Mouse (Mus musculus) heart, adult 2 months (tissue): Measurements from ENCODE around the gene Gm2431. TPM values are rescaled to one million over a fixed set of nuclear protein-coding genes. Genes with fewer than 3 reads are reported as not detected.

Source experiments
- DNase-seq, 2 experiments: peaks; one replicate each; pipeline ENCODE4 v3.0.0; 2021
- H3K27ac ChIP-seq: fragments of 200-600 bp; 2 replicates; pipeline ENCODE4 v1.8.1; 2022
- H3K27me3 ChIP-seq: fragments of 200-500 bp; 2 replicates; pipeline ENCODE4 v1.6.1; 2012; ENCODE audit warnings: mild to moderate bottlenecking, low read length, inconsistent platforms, mixed read lengths; ENCODE audit not compliant: control insufficient read depth, insufficient read depth
- H3K36me3 ChIP-seq: fragments of 200-500 bp; 2 replicates; pipeline ENCODE4 v1.6.1; 2012; ENCODE audit warnings: low read length, inconsistent platforms; ENCODE audit not compliant: control insufficient read depth, insufficient read depth
- H3K4me1 ChIP-seq: fragments of 200-500 bp; 2 replicates; pipeline ENCODE4 v1.6.1; 2011; ENCODE audit warnings: low read length; ENCODE audit not compliant: control insufficient read depth, insufficient read depth
- H3K4me3 ChIP-seq: fragments of 200-600 bp; 2 replicates; pipeline ENCODE4 v1.8.1; 2022
- H3K79me2 ChIP-seq: fragments of 200-500 bp; replicated peaks from 2 replicates; pipeline ENCODE4 v1.6.1; 2012; ENCODE audit warnings: mild to moderate bottlenecking, inconsistent platforms, low read length, moderate library complexity, mixed read lengths; ENCODE audit not compliant: control insufficient read depth, insufficient read depth
- H3K9ac ChIP-seq: fragments of 200-500 bp; 2 replicates; pipeline ENCODE4 v1.6.1; 2012; ENCODE audit warnings: low read depth, mild to moderate bottlenecking, control low read depth, inconsistent platforms, low read length, mixed read lengths
- POLR2A ChIP-seq: fragments of 200-500 bp; IDR thresholded peaks from 2 replicates; pipeline ENCODE4 v1.6.1; 2011; ENCODE audit warnings: mild to moderate bottlenecking, low read depth, low read length, control low read depth; ENCODE audit not compliant: insufficient read depth
- WGBS: fragments of 180-500 bp; shearing (Covaris S2); methylation state at CpG from one replicate; pipeline ENCODE4 v1.1.7; 2018; 5-methylcytosine and 5-hydroxymethylcytosine counted together
- intact Hi-C: fragments of 180-260 bp; cut with DNase I; formaldehyde crosslinking; loops from one replicate; pipeline ENCODE4 v1.15.1; 2025
- polyA plus RNA-seq: library from polyadenylated mRNA; depleted of rRNA; stranded (reverse); fragments of >200 nt; gene quantifications from 2 replicates; pipeline ENCODE4 v1.2.3, GENCODE M21; 2012; rRNA removed
- total RNA-seq, 2 experiments: library from RNA; stranded (reverse); gene quantifications; 2 replicates each; pipeline ENCODE4 v1.2.3; 2021

Gene Gm2431
- total and polyA plus RNA-seq, 3 experiments: not detected

DNA sequence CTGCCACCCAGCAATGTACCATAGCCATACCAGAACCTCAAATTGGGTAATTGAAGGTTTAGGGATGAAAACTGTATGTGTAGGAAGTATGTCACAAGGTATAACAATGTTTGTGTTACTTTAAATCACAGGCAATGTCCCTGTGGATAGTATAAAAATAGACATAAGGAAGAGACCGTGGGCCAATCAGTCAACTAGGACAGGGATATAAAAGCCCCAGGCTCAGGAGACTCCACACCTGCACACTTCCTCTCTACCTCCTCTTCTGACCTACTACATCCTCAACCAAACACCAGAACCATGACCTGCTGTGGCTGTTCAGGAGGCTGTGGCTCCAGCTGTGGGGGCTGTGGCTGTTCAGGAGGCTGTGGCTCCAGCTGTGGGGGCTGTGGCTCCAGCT is 46.6 kb downstream of the Gm2431 start, which contains the start of gene Gm7579:
Gene Gm7579, plus strand, starts transcription at position 301 of the 400 bp plus-strand sequence.
- Histone ChIP-seq H3K79me2 (no peaks in the 10 kb centered on the region), H3K9ac (no peak within 1 kb of the TSS), H3K27me3 (no peaks in the 10 kb centered on the region), H3K27ac (no peak within 1 kb of the TSS), H3K4me3 (no peak within 1 kb of the TSS), H3K36me3 (no peaks in the 10 kb centered on the region), H3K4me1 (no peaks in the 10 kb centered on the region)
- TF ChIP-seq POLR2A: no peak
- no peak for DNase-seq
- WGBS: 38% methylated on average over 1 of the region's 1 CpGs
- intact Hi-C loops: no loop called here

Other genes starting within 250 kb of the Gm2431 start
- 10 to 100 TPM; 41.9 to 44.5 TPM for gene Mob2, start 197.3 kb downstream of the Gm2431 start, total RNA-seq
- gene Mob2, start 197.3 kb downstream of the Gm2431 start, polyA plus RNA-seq: 44.8 and 58.9 TPM in 2 replicates
- gene Dusp8, start 162.5 kb downstream of the Gm2431 start, total RNA-seq: 10 to 100 TPM; 37.4 to 43.2 TPM
- 31.4 and 38.4 TPM in 2 replicates for gene Dusp8, start 162.5 kb downstream of the Gm2431 start, polyA plus RNA-seq
- gene Gm45618, start 137.6 kb downstream of the Gm2431 start, total RNA-seq: not detected
- gene Gm45618, start 137.6 kb downstream of the Gm2431 start, polyA plus RNA-seq: not detected in 2 replicates
- gene Gm39115, start 122.3 kb downstream of the Gm2431 start, total RNA-seq: not detected
- gene Gm39115, start 122.3 kb downstream of the Gm2431 start, polyA plus RNA-seq: not detected in 2 replicates
- gene Gm45337, start 113.7 kb downstream of the Gm2431 start, total RNA-seq: not detected
- gene Gm45337, start 113.7 kb downstream of the Gm2431 start, polyA plus RNA-seq: not detected in 2 replicates
- not detected for gene Gm29735, start 101.2 kb downstream of the Gm2431 start, total RNA-seq
- not detected in 2 replicates for gene Gm29735, start 101.2 kb downstream of the Gm2431 start, polyA plus RNA-seq
- not detected for gene Gm4553, start 92.6 kb downstream of the Gm2431 start, total RNA-seq
- gene Gm4553, start 92.6 kb downstream of the Gm2431 start, polyA plus RNA-seq: not detected in 2 replicates
- not detected for gene Krtap5-2, start 82.3 kb downstream of the Gm2431 start, total RNA-seq
- gene Krtap5-2, start 82.3 kb downstream of the Gm2431 start, polyA plus RNA-seq: not detected in 2 replicates
- not detected for gene Gm10153, start 68.0 kb downstream of the Gm2431 start, total RNA-seq
- not detected in 2 replicates for gene Gm10153, start 68.0 kb downstream of the Gm2431 start, polyA plus RNA-seq
- gene Krtap5-3, start 57.0 kb downstream of the Gm2431 start, total RNA-seq: not detected
- gene Krtap5-3, start 57.0 kb downstream of the Gm2431 start, polyA plus RNA-seq: not detected in 2 replicates
- not detected for gene Gm7579, start 46.5 kb downstream of the Gm2431 start, total RNA-seq
- not detected in 2 replicates for gene Gm7579, start 46.5 kb downstream of the Gm2431 start, polyA plus RNA-seq
- not detected for gene Krtap5-5, start 28.4 kb downstream of the Gm2431 start, total RNA-seq
- not detected in 2 replicates for gene Krtap5-5, start 28.4 kb downstream of the Gm2431 start, polyA plus RNA-seq
- gene Gm40460, start 17.3 kb downstream of the Gm2431 start, total RNA-seq: not detected
- not detected in 2 replicates for gene Gm40460, start 17.3 kb downstream of the Gm2431 start, polyA plus RNA-seq
- not detected for gene Gm4559, start 16.0 kb upstream of the Gm2431 start, total RNA-seq
- not detected in 2 replicates for gene Gm4559, start 16.0 kb upstream of the Gm2431 start, polyA plus RNA-seq
- gene Krtap5-1, start 38.8 kb upstream of the Gm2431 start, total RNA-seq: not detected
- not detected in 2 replicates for gene Krtap5-1, start 38.8 kb upstream of the Gm2431 start, polyA plus RNA-seq
- gene Krtap5-4, start 45.2 kb upstream of the Gm2431 start, total RNA-seq: not detected
- gene Krtap5-4, start 45.2 kb upstream of the Gm2431 start, polyA plus RNA-seq: not detected in 2 replicates
- 1 to 10 TPM; 2.2 to 3.6 TPM for gene Ifitm10, start 115.4 kb upstream of the Gm2431 start, total RNA-seq
- 4.9 and 6.4 TPM in 2 replicates for gene Ifitm10, start 115.4 kb upstream of the Gm2431 start, polyA plus RNA-seq
- gene Gm49369, start 124.3 kb upstream of the Gm2431 start, total RNA-seq: 1 to 10 TPM; 3.5 to 4.9 TPM
- 0.23 TPM in 1 of 2 replicates, not detected in the other for gene Gm49369, start 124.3 kb upstream of the Gm2431 start, polyA plus RNA-seq
- gene Ctsd, start 129.7 kb upstream of the Gm2431 start, total RNA-seq: 100 to 1,000 TPM; 883 to 991 TPM
- gene Ctsd, start 129.7 kb upstream of the Gm2431 start, polyA plus RNA-seq: 1,120 and 1,462 TPM in 2 replicates
- gene Syt8, start 176.5 kb upstream of the Gm2431 start, total RNA-seq: not detected
- gene Syt8, start 176.5 kb upstream of the Gm2431 start, polyA plus RNA-seq: not detected in 2 replicates
- 1 to 10 TPM; 2.7 to 3.0 TPM for gene Tnni2, start 183.5 kb upstream of the Gm2431 start, total RNA-seq
- 5.9 and 7.5 TPM in 2 replicates for gene Tnni2, start 183.5 kb upstream of the Gm2431 start, polyA plus RNA-seq
- gene Lsp1, start 202.5 kb upstream of the Gm2431 start, total RNA-seq: 10 to 100 TPM; 28.4 to 35.0 TPM
- gene Lsp1, start 202.5 kb upstream of the Gm2431 start, polyA plus RNA-seq: 96.6 and 107 TPM in 2 replicates
- gene Tnnt3, start 240.5 kb upstream of the Gm2431 start, total RNA-seq: 1 to 10 TPM; 1.1 to 1.3 TPM
- gene Tnnt3, start 240.5 kb upstream of the Gm2431 start, polyA plus RNA-seq: 1.8 TPM in 1 of 2 replicates, not detected in the other